Mouse (Mus musculus) layer of hippocampus, adult 18-20 months (tissue): ENCODE results near the gene Gm609. TPM values are rescaled to one million over a fixed set of nuclear protein-coding genes. Genes with fewer than 3 reads are reported as not detected.
"Not testable (repeated sequence)": the region's sequence is repeated elsewhere in the genome, so short reads cannot be mapped to it uniquely, and the experiment has no call there.

ENCODE experiments used
- DNase-seq, 2 experiments: peaks; one replicate each; pipeline ENCODE4 v3.0.0; 2022; ENCODE audit warnings: low spot score in 2 of 2
- long read RNA-seq: library from polyadenylated mRNA; stranded (forward); transcript quantifications from one replicate; pipeline ENCODE4 v2.0.0, GENCODE M21; 2021
- total RNA-seq, 2 experiments: library from RNA; stranded (reverse); gene quantifications; 2 replicates each; pipeline ENCODE4 v1.2.3; 2021

The Gm609 gene
- total RNA-seq: under 1 TPM; 0.15 to 0.28 TPM
- long read RNA-seq: 0 reads

DNA sequence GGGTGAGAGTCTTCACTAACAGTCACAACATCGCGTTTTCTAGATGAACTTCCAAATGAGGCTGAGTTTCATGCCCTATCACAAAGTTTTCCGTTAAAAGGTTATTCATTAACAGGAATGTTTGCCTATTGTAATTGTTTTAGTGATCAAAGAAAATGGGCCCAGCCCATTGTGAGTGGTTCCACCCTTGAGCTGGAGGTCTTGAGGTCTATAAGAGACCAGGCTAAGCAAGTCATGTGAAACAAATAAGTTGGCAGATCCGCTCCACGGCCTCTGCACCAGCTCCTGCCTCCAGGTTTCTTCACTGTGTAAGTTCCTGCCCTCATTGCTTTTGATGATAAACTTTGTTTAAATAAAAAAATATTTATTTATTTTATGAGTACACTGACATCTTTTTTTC lies at the start of gene Gm609:
Gene Gm609, minus strand, starts transcription at position 43 of the 400 bp plus-strand sequence.
- DNase-seq: no peak

- DNase-seq: no peak
Observed at GRCm38 (mm10) chr16:45542108-45542507, 49.3 kb upstream of the Gm609 start.

GRCm38 (mm10) chr16:45538342-45538741 lies 45.6 kb upstream of the Gm609 start:
- not testable (repeated sequence) for DNase-seq

DNA sequence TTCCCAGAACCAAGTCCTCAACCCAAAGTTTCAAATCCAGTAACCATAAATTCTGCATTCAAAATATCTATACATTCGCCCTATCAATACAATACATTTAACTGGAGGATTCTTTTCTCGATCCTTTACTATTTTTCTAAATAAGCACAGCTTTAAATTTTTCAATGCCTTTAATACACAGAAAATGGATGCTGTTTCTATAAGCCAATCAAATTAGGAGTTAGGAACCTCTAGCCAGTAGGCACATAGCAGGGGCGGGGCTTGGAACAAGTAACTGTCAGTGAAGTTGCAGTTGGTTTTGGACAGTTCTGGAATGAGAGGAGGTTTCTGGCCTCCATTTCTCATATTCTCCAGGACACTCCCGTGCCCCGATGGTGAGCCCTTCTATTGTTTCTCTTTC lies 42.2 kb upstream of the Gm609 start, which contains the start of gene Slc9c1:
Gene Slc9c1, plus strand, starts transcription at position 301 of the 400 bp plus-strand sequence.
- DNase-seq: no peak

- DNase-seq: no peak
Observed at GRCm38 (mm10) chr16:45531950-45532349, 39.2 kb upstream of the Gm609 start, which contains the start of gene Gm17783. Gm17783 (minus strand) TSS chr16:45532050.

DNA sequence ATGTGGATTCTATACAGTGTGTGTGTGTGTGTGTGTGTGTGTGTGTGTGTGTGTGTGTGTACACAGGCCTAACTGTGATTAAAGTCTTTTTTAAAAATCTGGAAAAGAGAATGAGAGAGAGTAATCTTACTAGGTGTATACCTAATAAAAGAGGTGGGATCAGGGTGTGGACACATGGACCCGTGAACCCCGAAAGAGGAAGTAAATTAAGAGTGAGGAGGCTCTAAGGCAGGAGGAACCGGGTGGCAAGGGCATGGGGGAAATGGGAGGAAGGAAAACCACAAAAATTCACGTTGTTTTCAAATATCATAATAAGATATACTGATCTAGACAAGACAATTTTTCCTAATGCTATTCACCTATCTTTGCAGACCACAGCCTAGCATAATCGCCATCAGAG lies 32.8 kb upstream of the Gm609 start:
- no peak for DNase-seq

GRCm38 (mm10) chr16:45495326-45495725 lies 2.6 kb upstream of the Gm609 start:
- no peak for DNase-seq

- no peak for DNase-seq
Observed at GRCm38 (mm10) chr16:45476991-45477390, 15.8 kb downstream of the Gm609 start.

DNA sequence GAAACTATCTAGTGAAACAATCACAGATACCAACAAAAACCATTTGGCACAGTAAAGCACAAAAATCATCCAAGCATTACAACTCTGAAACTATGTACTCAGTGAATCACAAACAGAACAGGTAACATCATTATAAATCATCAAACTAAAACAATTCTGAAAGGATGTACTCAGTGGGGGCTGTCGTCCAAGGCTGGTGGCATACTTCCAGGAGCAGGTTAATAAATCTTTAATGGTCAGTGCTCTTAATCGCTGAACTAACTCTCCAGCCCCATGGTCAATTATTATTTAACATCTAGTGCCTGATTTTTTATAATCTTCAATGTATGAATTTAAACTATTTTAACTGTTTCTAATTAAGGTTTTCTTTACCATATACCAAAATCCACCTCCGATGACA lies 20.9 kb downstream of the Gm609 start:
- not testable (repeated sequence) for DNase-seq

- DNase-seq: no peak
Observed at GRCm38 (mm10) chr16:45454762-45455161, 38.0 kb downstream of the Gm609 start.

- DNase-seq: no peak
Observed at GRCm38 (mm10) chr16:45437230-45437739, 55.5 kb downstream of the Gm609 start.

DNA sequence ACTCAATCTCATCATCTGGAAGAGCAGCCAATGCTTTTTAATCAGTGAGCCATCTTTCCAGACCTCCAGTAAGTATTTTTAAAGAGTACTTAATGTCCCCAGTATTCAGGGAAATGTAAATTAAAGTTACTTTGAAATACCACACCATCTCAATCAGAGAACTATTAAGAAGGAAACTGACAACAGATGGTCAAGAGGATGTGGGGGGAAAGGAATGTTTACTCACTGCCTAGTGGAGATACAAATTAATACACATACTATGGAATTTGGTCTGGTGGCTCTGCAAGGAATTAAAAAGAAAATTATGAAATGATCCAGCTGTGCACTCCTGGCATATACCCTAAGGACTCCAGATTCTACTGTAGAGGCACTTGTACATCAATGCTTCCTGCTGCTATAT lies 57.2 kb downstream of the Gm609 start:
- DNase-seq: no peak

DNA sequence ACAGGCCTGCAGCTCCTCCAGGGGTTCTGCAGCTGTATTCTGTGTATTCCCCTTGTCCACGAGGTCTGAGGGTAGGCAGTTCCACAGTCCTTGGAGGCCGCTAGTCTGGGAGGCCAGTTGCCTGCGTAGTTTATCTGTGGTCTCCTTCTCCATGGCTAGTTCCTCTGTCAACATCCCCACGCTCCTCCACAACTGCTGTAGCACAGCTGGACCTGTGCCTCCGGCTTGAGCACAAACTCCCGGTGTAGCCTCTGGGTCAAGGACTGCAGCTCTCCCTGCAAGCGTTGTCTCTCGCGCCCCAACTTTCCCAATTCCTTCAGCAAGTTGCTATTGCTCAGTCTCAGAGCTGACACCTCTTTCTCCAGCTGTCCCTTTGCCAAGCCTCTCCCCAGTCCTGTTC lies 65.1 kb downstream of the Gm609 start:
- no peak for DNase-seq

- peak in 1 of 2 experiments; percentile 31 for DNase-seq
Observed at GRCm38 (mm10) chr16:45413497-45413896, 79.3 kb downstream of the Gm609 start.

- DNase-seq: not testable (repeated sequence)
Observed at GRCm38 (mm10) chr16:45409064-45409446, 83.7 kb downstream of the Gm609 start.

GRCm38 (mm10) chr16:45408425-45409063 lies 84.2 kb downstream of the Gm609 start, which contains the start of gene Cd200:
Cd200 (minus strand) TSS chr16:45409053.
- peak; percentile 44 to 68 for DNase-seq

DNA sequence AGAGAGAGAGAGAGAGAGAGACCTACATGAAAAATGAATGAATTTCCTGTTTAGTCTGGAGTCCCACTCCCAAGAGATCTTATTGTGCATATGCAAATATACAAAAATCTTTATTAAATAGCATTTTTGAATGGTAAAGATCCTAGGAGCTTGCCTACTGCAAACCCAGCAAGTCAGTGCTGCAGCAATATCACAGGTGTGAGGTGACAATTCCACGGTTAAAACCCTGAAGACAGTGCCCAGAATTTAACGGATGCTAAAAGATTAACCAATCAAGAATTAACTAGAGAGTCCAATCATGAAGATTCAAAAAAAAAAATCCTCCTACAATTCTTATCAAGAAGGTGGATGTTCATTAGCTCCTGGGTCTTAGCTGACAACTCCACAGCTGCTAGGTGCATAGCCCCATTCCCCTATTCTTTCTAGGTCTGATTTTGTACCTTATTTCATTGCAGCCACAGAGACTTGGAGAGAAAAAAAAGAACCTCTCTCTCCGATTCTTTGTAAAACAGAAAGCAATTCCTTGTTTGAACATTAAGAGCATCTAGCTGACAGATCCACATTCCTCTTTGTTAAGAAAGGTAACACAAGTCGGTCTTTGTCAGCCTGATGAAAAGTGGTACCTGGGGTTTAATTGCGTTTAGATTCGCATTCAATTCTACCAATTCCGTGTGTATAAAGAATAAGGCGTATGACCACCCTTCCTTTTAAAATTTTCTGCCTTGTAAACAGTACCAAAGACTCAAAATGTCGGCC lies 84.9 kb downstream of the Gm609 start:
- DNase-seq: no peak

DNA sequence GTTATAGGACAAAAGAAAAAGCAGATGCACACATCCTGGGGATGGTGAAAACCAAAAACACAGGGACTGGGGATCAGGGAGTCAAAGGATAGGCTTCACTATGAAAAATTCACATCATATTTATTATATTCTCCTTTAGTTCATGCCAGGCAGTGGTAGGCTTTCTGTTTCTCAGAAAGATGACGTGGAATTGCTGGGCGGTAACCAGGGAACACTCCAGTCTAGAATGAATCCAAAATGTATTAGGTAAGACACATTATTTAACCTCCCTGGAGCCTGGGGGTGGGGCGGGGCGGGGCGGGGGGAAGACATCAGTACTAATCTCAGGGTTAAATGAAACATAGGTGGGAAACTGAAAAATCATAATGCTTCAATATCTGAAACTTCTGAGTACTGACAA lies 85.7 kb downstream of the Gm609 start:
- no peak for DNase-seq

DNA sequence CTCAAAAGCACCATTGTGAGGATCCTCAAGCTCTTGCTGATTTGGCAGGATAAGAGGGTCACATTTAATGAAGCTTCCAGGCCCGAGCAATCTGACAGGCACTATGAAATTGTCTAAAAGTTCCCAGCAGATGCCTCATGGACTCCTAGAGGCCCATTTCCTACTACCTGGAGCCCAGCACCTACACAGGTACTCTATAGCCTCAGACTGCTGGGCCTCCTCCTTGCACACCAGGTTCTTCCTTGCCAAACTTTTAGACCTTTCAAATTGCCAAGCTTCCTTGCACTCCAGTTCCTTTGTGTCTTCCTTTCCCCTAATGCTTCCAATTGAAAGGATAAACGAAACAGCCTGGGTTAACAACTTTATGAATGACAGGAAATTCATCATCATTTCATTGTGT lies 89.8 kb downstream of the Gm609 start:
- no peak for DNase-seq

DNA sequence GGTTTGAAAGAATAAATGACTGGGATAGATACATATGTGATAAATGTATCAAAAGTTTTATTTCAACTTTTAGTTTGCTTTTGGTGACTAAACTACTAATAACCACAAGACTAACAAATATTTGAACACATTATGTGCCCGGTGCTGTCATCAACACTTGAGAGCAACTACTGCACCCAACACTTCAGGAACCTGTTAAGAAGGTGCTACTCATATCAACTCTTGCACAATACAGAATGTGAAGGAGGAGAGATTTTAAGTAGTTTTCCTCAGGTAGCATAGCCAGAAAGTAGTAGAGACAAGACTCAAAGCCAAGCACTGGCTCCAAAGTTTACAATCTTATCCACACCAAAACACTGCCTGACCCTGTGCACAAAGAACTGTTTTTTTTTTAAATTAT lies 90.7 kb downstream of the Gm609 start:
- no peak for DNase-seq

DNA sequence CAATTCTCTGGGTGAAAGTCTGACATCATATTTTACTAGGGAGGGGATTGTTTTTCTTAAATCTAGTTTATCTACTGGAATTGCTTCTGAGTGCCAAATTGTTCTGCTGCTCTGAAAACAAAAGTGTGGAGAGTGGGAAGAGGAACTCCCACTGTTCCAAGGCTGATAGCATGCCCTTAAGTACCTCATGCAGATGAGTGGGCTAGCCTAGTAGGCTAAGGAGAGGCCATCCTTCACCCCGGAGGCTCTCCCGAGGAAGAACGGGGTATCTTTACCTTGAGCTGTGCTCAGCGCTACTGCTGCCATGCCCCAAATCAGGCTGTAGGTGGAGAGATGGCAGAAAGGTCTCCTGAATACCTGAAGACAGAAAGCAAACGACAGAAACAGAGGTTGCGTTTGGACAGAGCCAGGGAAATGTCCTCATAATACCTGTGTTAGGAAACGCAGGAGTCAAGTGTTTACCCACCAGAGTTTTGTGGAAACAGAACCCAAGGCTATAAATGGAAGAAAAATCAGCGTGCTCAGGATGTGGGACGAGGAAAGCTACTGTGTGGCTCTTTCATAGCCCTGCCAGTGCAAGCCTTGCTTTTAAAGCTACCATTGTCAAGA lies 92.7 kb downstream of the Gm609 start:
- no peak for DNase-seq

GRCm38 (mm10) chr16:45399411-45399810 lies 93.4 kb downstream of the Gm609 start:
- no peak for DNase-seq
